Mouse (Mus musculus): ENCODE measurements at regions not wholly inside any gene's neighbourhood (a gene's known extent, or its start where the extent isn't known, plus 50 kb on each side); places are given as distances from the start of the nearest gene placed in this dataset.

GRCm38 (mm10) chr13:59360026-59360425, 225.0 kb downstream of the Agtpbp1 start:
- 66% methylated on average over 3 of the region's 3 CpGs for WGBS

GRCm38 (mm10) chr13:59358421-59358820, 226.6 kb downstream of the Agtpbp1 start:
- ATAC-seq (ENCODE audit: insufficient number of reproducible peaks, insufficient read depth, low FRiP score, low TSS enrichment, low read depth): no peak
- Histone ChIP-seq H3K4me2 (no peak overlapping the region), H3K9me3 (no peaks in the 10 kb centered on the region), H3K9ac (replicated peaks) (no peak overlapping the region), H3K36me3 (no peaks in the 10 kb centered on the region), H3K27me3 (no peaks in the 10 kb centered on the region), H3K4me1 (replicated peaks) (peaks cover 10% of the 10 kb centered on the region), H3K27ac (no peak overlapping the region), H3K4me3 (replicated peaks) (no peak overlapping the region)
- WGBS: 70% methylated on average over 3 of the region's 3 CpGs

More at GRCm38 (mm10) chr13:59360026-59360425, 225.0 kb downstream of the Agtpbp1 start:
- Histone ChIP-seq H3K9me3 (no peaks in the 10 kb centered on the region), H3K4me3 (replicated peaks) (no peak overlapping the region), H3K4me1 (replicated peaks) (no peaks in the 10 kb centered on the region), H3K9ac (replicated peaks) (no peak overlapping the region), H3K36me3 (no peaks in the 10 kb centered on the region), H3K4me2 (no peak overlapping the region), H3K27ac (no peak overlapping the region), H3K27me3 (no peaks in the 10 kb centered on the region)
- ATAC-seq (ENCODE audit: insufficient number of reproducible peaks, insufficient read depth, low FRiP score, low TSS enrichment, low read depth): no peak

- H3K4me2 ChIP-seq: no peak overlapping the region
- H3K36me3 ChIP-seq: no peaks in the 10 kb centered on the region
- H3K4me1 ChIP-seq (replicated peaks): peaks cover 18% of the 10 kb centered on the region
- no peak for ATAC-seq (ENCODE audit: insufficient number of reproducible peaks, insufficient read depth, low FRiP score, low TSS enrichment, low read depth)
- peak overlapping the region; percentile 24; the same call in 1 of the 2 replicates for H3K27ac ChIP-seq
- no peak overlapping the region for H3K9ac ChIP-seq (replicated peaks)
- H3K9me3 ChIP-seq: no peaks in the 10 kb centered on the region
- no peaks in the 10 kb centered on the region for H3K27me3 ChIP-seq
- 47% methylated on average over 6 of the region's 6 CpGs for WGBS
- no peak overlapping the region for H3K4me3 ChIP-seq (replicated peaks)
These were observed 233.6 kb downstream of the Agtpbp1 start for GRCm38 (mm10) chr13:59351461-59351860.

- Histone ChIP-seq H3K36me3 (no peaks in the 10 kb centered on the region), H3K27me3 (no peaks in the 10 kb centered on the region), H3K4me3 (replicated peaks) (no peak overlapping the region), H3K4me1 (replicated peaks) (peaks cover 18% of the 10 kb centered on the region), H3K9ac (replicated peaks) (no peak overlapping the region), H3K4me2 (no peak overlapping the region), H3K27ac (no peak overlapping the region), H3K9me3 (no peaks in the 10 kb centered on the region)
- no peak for ATAC-seq (ENCODE audit: insufficient number of reproducible peaks, insufficient read depth, low FRiP score, low TSS enrichment, low read depth)
- 27% methylated on average over 7 of the region's 7 CpGs for WGBS
These were observed 234.3 kb downstream of the Agtpbp1 start for GRCm38 (mm10) chr13:59350613-59351150.

- H3K9ac ChIP-seq (replicated peaks): no peak overlapping the region
- H3K9me3 ChIP-seq: no peaks in the 10 kb centered on the region
- H3K4me1 ChIP-seq (replicated peaks): peaks cover 8% of the 10 kb centered on the region
- H3K4me2 ChIP-seq: no peak overlapping the region
- H3K36me3 ChIP-seq: no peaks in the 10 kb centered on the region
- no peak for ATAC-seq (ENCODE audit: insufficient number of reproducible peaks, insufficient read depth, low FRiP score, low TSS enrichment, low read depth)
- H3K27me3 ChIP-seq: no peaks in the 10 kb centered on the region
- H3K4me3 ChIP-seq (replicated peaks): no peak overlapping the region
- H3K27ac ChIP-seq: no peak overlapping the region
These were observed 236.5 kb downstream of the Agtpbp1 start for GRCm38 (mm10) chr13:59348510-59348909.

GRCm38 (mm10) chr13:59341871-59342270, 243.2 kb downstream of the Agtpbp1 start:
- Histone ChIP-seq H3K27me3 (no peaks in the 10 kb centered on the region; the same call in 1 of the 2 replicates), H3K36me3 (no peaks in the 10 kb centered on the region), H3K27ac (no peak overlapping the region), H3K9ac (replicated peaks) (no peak overlapping the region), H3K4me1 (replicated peaks) (no peaks in the 10 kb centered on the region), H3K9me3 (no peaks in the 10 kb centered on the region), H3K4me3 (replicated peaks) (no peak overlapping the region), H3K4me2 (no peak overlapping the region)
- no peak for ATAC-seq (ENCODE audit: insufficient number of reproducible peaks, insufficient read depth, low FRiP score, low TSS enrichment, low read depth)
- 78% methylated on average over 13 of the region's 13 CpGs for WGBS

GRCm38 (mm10) chr13:59338436-59338835, 246.6 kb downstream of the Agtpbp1 start:
- Histone ChIP-seq H3K4me3 (replicated peaks) (no peak overlapping the region), H3K4me2 (no peak overlapping the region), H3K9me3 (no peaks in the 10 kb centered on the region), H3K9ac (replicated peaks) (no peak overlapping the region), H3K27ac (no peak overlapping the region), H3K27me3 (no peaks in the 10 kb centered on the region; the same call in 1 of the 2 replicates), H3K4me1 (replicated peaks) (peaks cover 9% of the 10 kb centered on the region), H3K36me3 (no peaks in the 10 kb centered on the region)
- 86% methylated on average over 9 of the region's 9 CpGs for WGBS
- ATAC-seq (ENCODE audit: insufficient number of reproducible peaks, insufficient read depth, low FRiP score, low TSS enrichment, low read depth): no peak

- no peaks in the 10 kb centered on the region for H3K36me3 ChIP-seq
- WGBS: 91% methylated on average over 3 of the region's 3 CpGs
- no peak overlapping the region for H3K4me2 ChIP-seq
- H3K27ac ChIP-seq: no peak overlapping the region
- no peaks in the 10 kb centered on the region for H3K27me3 ChIP-seq
- H3K9me3 ChIP-seq: no peaks in the 10 kb centered on the region
- no peak overlapping the region for H3K4me3 ChIP-seq (replicated peaks)
- no peak for ATAC-seq (ENCODE audit: insufficient number of reproducible peaks, insufficient read depth, low FRiP score, low TSS enrichment, low read depth)
- no peak overlapping the region for H3K9ac ChIP-seq (replicated peaks)
- H3K4me1 ChIP-seq (replicated peaks): no peaks in the 10 kb centered on the region
These were observed 261.1 kb downstream of the Agtpbp1 start for GRCm38 (mm10) chr13:59323933-59324332.

GRCm38 (mm10) chr13:59323441-59323840, 261.6 kb downstream of the Agtpbp1 start:
- Histone ChIP-seq H3K9me3 (no peaks in the 10 kb centered on the region), H3K9ac (replicated peaks) (no peak overlapping the region), H3K4me3 (replicated peaks) (no peak overlapping the region), H3K27me3 (no peaks in the 10 kb centered on the region), H3K4me1 (replicated peaks) (no peaks in the 10 kb centered on the region), H3K27ac (no peak overlapping the region), H3K36me3 (no peaks in the 10 kb centered on the region), H3K4me2 (no peak overlapping the region)
- WGBS: 39% methylated on average over 5 of the region's 5 CpGs
- no peak for ATAC-seq (ENCODE audit: insufficient number of reproducible peaks, insufficient read depth, low FRiP score, low TSS enrichment, low read depth)

GRCm38 (mm10) chr13:59320261-59320660, 264.8 kb downstream of the Agtpbp1 start:
- ATAC-seq (ENCODE audit: insufficient number of reproducible peaks, insufficient read depth, low FRiP score, low TSS enrichment, low read depth): no peak
- Histone ChIP-seq H3K9ac (replicated peaks) (no peak overlapping the region), H3K4me1 (replicated peaks) (no peaks in the 10 kb centered on the region), H3K4me3 (replicated peaks) (no peak overlapping the region), H3K9me3 (no peaks in the 10 kb centered on the region), H3K27me3 (no peaks in the 10 kb centered on the region), H3K4me2 (no peak overlapping the region), H3K36me3 (no peaks in the 10 kb centered on the region), H3K27ac (no peak overlapping the region)
- 86% methylated on average over 5 of the region's 5 CpGs for WGBS

- H3K4me3 ChIP-seq (replicated peaks): no peak overlapping the region
- no peaks in the 10 kb centered on the region for H3K4me1 ChIP-seq (replicated peaks)
- H3K9ac ChIP-seq (replicated peaks): no peak overlapping the region
- ATAC-seq (ENCODE audit: insufficient number of reproducible peaks, insufficient read depth, low FRiP score, low TSS enrichment, low read depth): no peak
- H3K27me3 ChIP-seq: no peaks in the 10 kb centered on the region
- WGBS: 69% methylated on average over 16 of the region's 16 CpGs
- no peaks in the 10 kb centered on the region for H3K9me3 ChIP-seq
- H3K36me3 ChIP-seq: no peaks in the 10 kb centered on the region
- no peak overlapping the region for H3K27ac ChIP-seq
- no peak overlapping the region for H3K4me2 ChIP-seq
These were observed 267.5 kb downstream of the Agtpbp1 start for GRCm38 (mm10) chr13:59317458-59318005.

- Histone ChIP-seq H3K4me2 (no peak overlapping the region), H3K9me3 (no peaks in the 10 kb centered on the region), H3K27me3 (no peaks in the 10 kb centered on the region), H3K27ac (no peak overlapping the region), H3K4me1 (replicated peaks) (0 out of 2 replicates have a peak, but pooled peaks cover 5% of the 10 kb centered on the region), H3K4me3 (replicated peaks) (no peak overlapping the region), H3K9ac (replicated peaks) (no peak overlapping the region), H3K36me3 (no peaks in the 10 kb centered on the region)
- no peak for ATAC-seq (ENCODE audit: insufficient number of reproducible peaks, insufficient read depth, low FRiP score, low TSS enrichment, low read depth)
- 64% methylated on average over 3 of the region's 3 CpGs for WGBS
These were observed 269.2 kb downstream of the Agtpbp1 start for GRCm38 (mm10) chr13:59315811-59316210.
